Mouse (Mus musculus): ENCODE results near the gene Lgals7. TPM values are rescaled to one million over a fixed set of nuclear protein-coding genes. Genes with fewer than 3 reads are reported as not detected.

Lgals7 gene
- polyA plus RNA-seq, 1 experiment from 2014 or later, result 3.1 TPM

DNA sequence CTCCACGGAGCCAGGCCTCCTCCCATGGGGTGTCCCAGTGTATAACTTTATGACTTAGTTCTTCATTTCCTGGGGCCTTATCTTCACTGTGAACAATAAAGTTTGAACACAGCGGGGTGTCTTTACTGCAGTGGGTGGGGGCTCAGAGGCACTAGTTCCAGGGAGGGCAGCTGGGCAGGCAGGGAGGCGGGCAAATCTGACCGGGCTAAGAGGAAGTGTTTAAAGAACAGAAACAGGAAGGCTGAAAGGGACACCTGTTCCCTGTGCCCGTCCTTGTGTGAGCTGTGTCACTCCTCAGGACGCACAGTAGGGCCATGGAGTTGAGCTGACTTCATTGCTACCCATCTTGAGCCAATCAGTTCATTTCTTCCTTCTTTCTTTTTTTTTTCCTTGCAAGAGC lies 31.5 kb upstream of the Lgals7 start:
- Histone ChIP-seq H3K27ac (replicated peaks) (no peak overlapping the region), H3K4me1 (no peaks in the 10 kb centered on the region), H3K4me3 (no peak overlapping the region), H3K9ac (replicated peaks) (no peak overlapping the region), H3K36me3 (peaks cover 20% of the 10 kb centered on the region), H3K27me3 (no peaks in the 10 kb centered on the region), H3K9me3 (no peaks in the 10 kb centered on the region), H3K4me2 (replicated peaks) (no peak overlapping the region)
- ATAC-seq (ENCODE audit: low FRiP score, low read depth), result no peak
- 80% methylated on average over 6 of the region's 6 CpGs for WGBS

- H3K4me1 ChIP-seq, result no peaks in the 10 kb centered on the region
- peaks cover 20% of the 10 kb centered on the region for H3K36me3 ChIP-seq
- H3K4me3 ChIP-seq, result no peak within 1 kb of the TSS
- no peak for ATAC-seq (ENCODE audit: low FRiP score, low read depth)
- 91% methylated on average over 6 of the region's 6 CpGs for WGBS
- H3K4me2 ChIP-seq (replicated peaks), result no peak within 1 kb of the TSS
- no peaks in the 10 kb centered on the region for H3K9me3 ChIP-seq
- no peak within 1 kb of the TSS for H3K9ac ChIP-seq (replicated peaks)
- H3K27ac ChIP-seq (replicated peaks), result no peak within 1 kb of the TSS
- no peaks in the 10 kb centered on the region for H3K27me3 ChIP-seq
Measured at GRCm38 (mm10) chr7:28833723-28834347, 29.8 kb upstream of the Lgals7 start, which contains the start of gene Lgals4. TSS of gene Lgals4 (plus strand) at chr7:28833854.

- Histone ChIP-seq H3K9me3 (no peaks in the 10 kb centered on the region), H3K4me3 (no peak overlapping the region), H3K9ac (replicated peaks) (no peak overlapping the region), H3K36me3 (peaks cover 4% of the 10 kb centered on the region; the same call in 1 of the 2 replicates), H3K27ac (replicated peaks) (no peak overlapping the region), H3K4me2 (replicated peaks) (no peak overlapping the region), H3K27me3 (no peaks in the 10 kb centered on the region), H3K4me1 (no peaks in the 10 kb centered on the region)
- 86% methylated on average over 5 of the region's 5 CpGs for WGBS
- no peak for ATAC-seq (ENCODE audit: low FRiP score, low read depth)
Measured at GRCm38 (mm10) chr7:28836936-28837335, 26.7 kb upstream of the Lgals7 start.

DNA sequence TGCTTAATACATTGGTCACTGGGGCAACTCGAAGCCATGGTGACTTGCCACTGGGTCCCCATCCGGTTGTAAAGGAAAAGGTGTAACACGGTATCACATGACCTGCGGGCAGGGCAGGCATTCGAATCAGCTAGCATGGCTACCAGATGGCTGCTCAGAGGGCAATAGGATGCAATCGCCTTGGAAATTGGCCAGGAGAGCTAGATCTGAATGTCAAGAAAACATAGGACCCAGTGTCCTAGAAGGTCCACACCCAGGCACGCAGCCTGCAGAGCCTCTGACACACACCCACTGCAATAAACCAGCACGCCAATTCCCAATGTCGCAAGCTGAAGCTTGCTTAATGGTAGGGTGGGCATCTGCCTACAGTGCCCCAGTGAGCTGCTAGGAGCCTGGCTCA lies 25.3 kb upstream of the Lgals7 start:
- no peak overlapping the region for H3K27ac ChIP-seq (replicated peaks)
- no peak for ATAC-seq (ENCODE audit: low FRiP score, low read depth)
- H3K9me3 ChIP-seq, result no peaks in the 10 kb centered on the region
- H3K4me1 ChIP-seq, result no peaks in the 10 kb centered on the region
- no peaks in the 10 kb centered on the region for H3K36me3 ChIP-seq
- H3K27me3 ChIP-seq, result no peaks in the 10 kb centered on the region
- no peak overlapping the region for H3K9ac ChIP-seq (replicated peaks)
- WGBS, result 89% methylated on average over 9 of the region's 9 CpGs
- no peak overlapping the region for H3K4me3 ChIP-seq
- H3K4me2 ChIP-seq (replicated peaks), result no peak overlapping the region

DNA sequence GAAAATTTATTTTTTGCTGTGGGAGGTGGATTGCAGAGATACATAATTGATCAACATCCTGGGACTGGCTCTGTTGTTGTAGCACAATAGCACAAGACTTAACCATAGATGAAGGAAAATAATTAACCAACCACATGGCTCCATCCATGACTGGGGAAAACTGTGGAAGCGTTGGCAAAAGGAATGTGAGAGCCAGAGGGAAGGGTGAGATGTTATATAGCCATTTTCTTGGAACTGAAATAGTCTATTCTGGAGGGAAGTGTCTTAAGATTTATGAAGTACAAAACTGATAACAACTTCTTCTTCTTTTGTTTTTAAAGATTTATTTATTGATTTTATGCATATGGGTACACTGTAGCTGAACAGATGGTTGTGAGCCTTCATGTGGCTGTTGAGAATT lies 16.4 kb upstream of the Lgals7 start:
- no peak overlapping the region for H3K4me2 ChIP-seq (replicated peaks)
- no peak overlapping the region for H3K27ac ChIP-seq (replicated peaks)
- no peaks in the 10 kb centered on the region for H3K36me3 ChIP-seq
- no peak overlapping the region for H3K9ac ChIP-seq (replicated peaks)
- no peak overlapping the region for H3K4me3 ChIP-seq
- no peaks in the 10 kb centered on the region for H3K4me1 ChIP-seq
- 79% methylated on average over 1 of the region's 1 CpGs for WGBS
- no peaks in the 10 kb centered on the region; the same call in 1 of the 2 replicates for H3K27me3 ChIP-seq
- H3K9me3 ChIP-seq, result no peaks in the 10 kb centered on the region
- no peak for ATAC-seq (ENCODE audit: low FRiP score, low read depth)

GRCm38 (mm10) chr7:28849700-28850236 lies 13.9 kb upstream of the Lgals7 start:
- H3K4me2 ChIP-seq (replicated peaks), result no peak overlapping the region
- no peaks in the 10 kb centered on the region for H3K9me3 ChIP-seq
- H3K4me3 ChIP-seq, result no peak overlapping the region
- H3K9ac ChIP-seq (replicated peaks), result no peak overlapping the region
- no peaks in the 10 kb centered on the region for H3K4me1 ChIP-seq
- H3K27me3 ChIP-seq, result no peaks in the 10 kb centered on the region; the same call in 1 of the 2 replicates
- H3K27ac ChIP-seq (replicated peaks), result no peak overlapping the region
- no peak for ATAC-seq (ENCODE audit: low FRiP score, low read depth)
- H3K36me3 ChIP-seq, result no peaks in the 10 kb centered on the region
- 50% methylated on average over 1 of the region's 1 CpGs for WGBS

GRCm38 (mm10) chr7:28850642-28851041 lies 13.0 kb upstream of the Lgals7 start:
- no peaks in the 10 kb centered on the region for H3K9me3 ChIP-seq
- no peaks in the 10 kb centered on the region; the same call in 1 of the 2 replicates for H3K27me3 ChIP-seq
- H3K9ac ChIP-seq (replicated peaks), result no peak overlapping the region
- no peak overlapping the region for H3K27ac ChIP-seq (replicated peaks)
- WGBS, result 81% methylated on average over 4 of the region's 4 CpGs
- H3K4me2 ChIP-seq (replicated peaks), result no peak overlapping the region
- H3K4me3 ChIP-seq, result no peak overlapping the region
- ATAC-seq (ENCODE audit: low FRiP score, low read depth), result no peak
- H3K4me1 ChIP-seq, result no peaks in the 10 kb centered on the region
- H3K36me3 ChIP-seq, result no peaks in the 10 kb centered on the region

DNA sequence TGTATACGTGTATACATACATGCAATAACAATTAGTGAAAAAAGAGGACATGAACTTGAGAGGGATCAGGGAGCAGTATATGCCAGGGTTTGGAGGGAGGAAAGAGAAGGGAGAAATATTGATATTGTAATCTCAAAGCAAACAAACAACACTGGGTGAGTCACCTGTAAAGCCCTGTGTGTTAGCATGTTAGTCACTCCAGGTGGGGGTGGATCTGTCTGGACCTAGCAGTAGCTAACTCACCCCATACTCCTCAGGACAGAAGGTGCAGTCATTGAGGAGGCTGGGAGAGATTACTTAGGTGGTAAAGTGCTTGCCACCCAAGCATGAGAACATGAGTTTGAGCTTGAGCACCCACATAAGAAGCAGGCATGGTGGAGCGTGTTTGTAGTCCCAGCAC lies 3.7 kb upstream of the Lgals7 start:
- no peak for ATAC-seq (ENCODE audit: low FRiP score, low read depth)
- Histone ChIP-seq H3K9ac (replicated peaks) (no peak overlapping the region), H3K4me3 (no peak overlapping the region), H3K9me3 (0 out of 2 replicates have a peak, but pooled peaks cover 5% of the 10 kb centered on the region), H3K27ac (replicated peaks) (no peak overlapping the region), H3K27me3 (no peaks in the 10 kb centered on the region), H3K4me2 (replicated peaks) (no peak overlapping the region), H3K36me3 (no peaks in the 10 kb centered on the region), H3K4me1 (peaks cover 9% of the 10 kb centered on the region; the same call in 1 of the 2 replicates)
- WGBS, result 86% methylated on average over 2 of the region's 2 CpGs

DNA sequence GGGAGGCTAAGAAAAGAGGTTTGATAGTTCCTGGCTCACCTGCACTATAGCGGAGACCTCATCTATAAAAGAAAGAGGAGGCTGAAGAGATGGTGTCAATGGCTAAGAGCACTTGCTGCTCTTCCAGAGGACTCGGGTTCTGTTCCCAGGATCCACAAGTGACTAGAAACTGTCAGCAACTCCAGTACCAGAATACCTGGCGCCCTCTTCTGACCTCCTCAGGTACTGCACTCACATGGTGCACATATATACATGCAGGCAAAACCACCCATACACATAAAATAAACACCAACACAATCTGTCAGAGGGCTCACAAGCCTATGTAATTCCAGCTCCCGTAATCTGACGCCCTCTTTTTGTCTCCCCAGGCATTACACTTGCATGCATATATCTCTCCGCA lies 2.8 kb upstream of the Lgals7 start:
- H3K27ac ChIP-seq (replicated peaks), result no peak overlapping the region
- WGBS, result 88% methylated on average over 6 of the region's 6 CpGs
- H3K4me2 ChIP-seq (replicated peaks), result no peak overlapping the region
- no peak for ATAC-seq (ENCODE audit: low FRiP score, low read depth)
- H3K4me1 ChIP-seq, result peaks cover 14% of the 10 kb centered on the region; the same call in 1 of the 2 replicates
- H3K27me3 ChIP-seq, result no peaks in the 10 kb centered on the region; the same call in 1 of the 2 replicates
- no peak overlapping the region for H3K9ac ChIP-seq (replicated peaks)
- H3K4me3 ChIP-seq, result no peak overlapping the region
- H3K9me3 ChIP-seq, result 0 out of 2 replicates have a peak, but pooled peaks cover 5% of the 10 kb centered on the region
- H3K36me3 ChIP-seq, result no peaks in the 10 kb centered on the region

GRCm38 (mm10) chr7:28862817-28863499 lies 695 bp upstream of the Lgals7 start:
- Histone ChIP-seq H3K9ac (replicated peaks) (no peak overlapping the region), H3K27me3 (no peaks in the 10 kb centered on the region; the same call in 1 of the 2 replicates), H3K4me3 (no peak overlapping the region), H3K27ac (replicated peaks) (no peak overlapping the region), H3K36me3 (no peaks in the 10 kb centered on the region), H3K9me3 (0 out of 2 replicates have a peak, but pooled peaks cover 5% of the 10 kb centered on the region), H3K4me2 (replicated peaks) (no peak overlapping the region), H3K4me1 (peaks cover 18% of the 10 kb centered on the region; the same call in 1 of the 2 replicates)
- 79% methylated on average over 15 of the region's 15 CpGs for WGBS
- ATAC-seq (ENCODE audit: low FRiP score, low read depth), result no peak

- Histone ChIP-seq H3K4me3 (no peak overlapping the region), H3K36me3 (no peaks in the 10 kb centered on the region), H3K4me2 (replicated peaks) (no peak overlapping the region), H3K27ac (replicated peaks) (peak overlapping the region; percentile 26; the same call in 1 of the 2 replicates), H3K4me1 (peaks cover 18% of the 10 kb centered on the region; the same call in 1 of the 2 replicates), H3K27me3 (no peaks in the 10 kb centered on the region; the same call in 1 of the 2 replicates), H3K9ac (replicated peaks) (no peak overlapping the region), H3K9me3 (0 out of 2 replicates have a peak, but pooled peaks cover 5% of the 10 kb centered on the region)
- WGBS, result 43% methylated on average over 9 of the region's 9 CpGs
- ATAC-seq (ENCODE audit: low FRiP score, low read depth), result no peak
Measured at GRCm38 (mm10) chr7:28864288-28864750, 666 bp downstream of the Lgals7 start.

Measured in midbrain, embryonic 12.5 days (tissue).